Mouse (Mus musculus) layer of hippocampus, adult 18-20 months (tissue): ENCODE data around the gene Olfr1257. TPM values are rescaled to one million over a fixed set of nuclear protein-coding genes. Genes with fewer than 3 reads are reported as not detected.
"Not testable (repeated sequence)": the region's sequence is repeated elsewhere in the genome, so short reads cannot be mapped to it uniquely, and the experiment has no call there.

Source experiments
- DNase-seq, 2 experiments: peaks; one replicate each; pipeline ENCODE4 v3.0.0; 2022; ENCODE audit warnings: low spot score in 2 of 2
- long read RNA-seq: library from polyadenylated mRNA; stranded (forward); transcript quantifications from one replicate; pipeline ENCODE4 v2.0.0, GENCODE M21; 2021
- total RNA-seq, 2 experiments: library from RNA; stranded (reverse); gene quantifications; 2 replicates each; pipeline ENCODE4 v1.2.3; 2021

Gene Olfr1257
- not detected for total RNA-seq
- long read RNA-seq = 0 reads

GRCm38 (mm10) chr2:89878137-89878536 is at the start of gene Olfr1257:
Gene Olfr1257 (plus strand): TSS chr2:89878437.
- DNase-seq = no peak

- DNase-seq = no peak
Measured at GRCm38 (mm10) chr2:89841455-89841854, 36.8 kb upstream of the Olfr1257 start, which contains the start of gene Olfr1256. Gene Olfr1256 (minus strand): TSS chr2:89841555.

- no peak for DNase-seq
Measured at GRCm38 (mm10) chr2:89848105-89848504, 30.1 kb upstream of the Olfr1257 start, which contains the start of gene Olfr48. Gene Olfr48 (minus strand): TSS chr2:89848205.

GRCm38 (mm10) chr2:89849230-89849629 is 29.0 kb upstream of the Olfr1257 start:
- DNase-seq = no peak

GRCm38 (mm10) chr2:89912616-89913015 is 34.4 kb downstream of the Olfr1257 start:
- DNase-seq = not testable (repeated sequence)

GRCm38 (mm10) chr2:89927009-89927408 is 48.8 kb downstream of the Olfr1257 start, which contains the start of gene Olfr1258:
Gene Olfr1258 (plus strand): TSS chr2:89927309.
- DNase-seq = no peak

Other genes starting within 250 kb of the Olfr1257 start
- not detected for gene Olfr1249, start 243.5 kb upstream of the Olfr1257 start, total RNA-seq
- gene Olfr1250, start 217.0 kb upstream of the Olfr1257 start, total RNA-seq = not detected
- not detected for gene Olfr1251, start 206.5 kb upstream of the Olfr1257 start, total RNA-seq
- not detected for gene Olfr1252, start 153.4 kb upstream of the Olfr1257 start, total RNA-seq
- not detected for gene Olfr1253, start 121.3 kb upstream of the Olfr1257 start, total RNA-seq
- not detected for gene Olfr1254, start 84.8 kb upstream of the Olfr1257 start, total RNA-seq
- not detected for gene Olfr1255, start 66.4 kb upstream of the Olfr1257 start, total RNA-seq
- not detected for gene Olfr1256, start 36.9 kb upstream of the Olfr1257 start, total RNA-seq
- not detected for gene Olfr48, start 30.2 kb upstream of the Olfr1257 start, total RNA-seq
- gene Olfr1258, start 48.9 kb downstream of the Olfr1257 start, total RNA-seq = not detected
- not detected for gene Olfr1259, start 70.2 kb downstream of the Olfr1257 start, total RNA-seq
- not detected for gene Olfr1260, start 95.9 kb downstream of the Olfr1257 start, total RNA-seq
- gene Olfr1261, start 112.8 kb downstream of the Olfr1257 start, total RNA-seq = not detected
- gene Olfr1262, start 121.7 kb downstream of the Olfr1257 start, total RNA-seq = not detected
- gene Olfr1263, start 133.7 kb downstream of the Olfr1257 start, total RNA-seq = not detected
- not detected for gene Olfr1264, start 147.1 kb downstream of the Olfr1257 start, total RNA-seq
- not detected for gene Olfr1265, start 156.9 kb downstream of the Olfr1257 start, total RNA-seq
- gene Olfr140, start 185.2 kb downstream of the Olfr1257 start, total RNA-seq = not detected
- not detected for gene Olfr1269, start 243.0 kb downstream of the Olfr1257 start, total RNA-seq